Mouse (Mus musculus) B cell, adult 62 days (primary cell): ENCODE results near the gene Mrpl9. TPM values are rescaled to one million over a fixed set of nuclear protein-coding genes. Genes with fewer than 3 reads are reported as not detected.

Experiments used
- total RNA-seq: library from RNA; stranded (reverse); gene quantifications from 4 replicates; pipeline ENCODE4 v1.2.4, GENCODE M21; 2023

Mrpl9 gene
- 27.7 to 37.1 TPM (median 31.7 TPM) in 4 replicates for total RNA-seq

GRCm38 (mm10) chr3:94442951-94443596 is at the start of gene Mrpl9:
TSS of gene Mrpl9 (plus strand) at chr3:94443318.

GRCm38 (mm10) chr3:94398217-94398616 is 44.9 kb upstream of the Mrpl9 start, which contains the start of gene Lingo4:
TSS of gene Lingo4 (plus strand) at chr3:94398517.

GRCm38 (mm10) chr3:94413031-94413679 is 30.0 kb upstream of the Mrpl9 start, which contains the start of gene Tdrkh:
TSS of gene Tdrkh (plus strand) at chr3:94413273.

GRCm38 (mm10) chr3:94443597-94443964 is 463 bp downstream of the Mrpl9 start, which contains the start of gene Oaz3:
TSS of gene Oaz3 (minus strand) at chr3:94443915.

GRCm38 (mm10) chr3:94477981-94478422 is 34.9 kb downstream of the Mrpl9 start, which contains the start of gene Celf3:
TSS of gene Celf3 (plus strand) at chr3:94478295.

GRCm38 (mm10) chr3:94480291-94480884 is 37.3 kb downstream of the Mrpl9 start, which contains the start of gene Riiad1:
TSS of gene Riiad1 (minus strand) at chr3:94480341.

Other genes starting within 250 kb of the Mrpl9 start
- not detected in 4 replicates for gene Gm5286, start 246.6 kb upstream of the Mrpl9 start, total RNA-seq
- not detected in 4 replicates for gene Gm4778, start 179.3 kb upstream of the Mrpl9 start, total RNA-seq
- 1.8 to 2.0 TPM (median 1.9 TPM) in 4 replicates for gene Them4, start 133.2 kb upstream of the Mrpl9 start, total RNA-seq
- not detected in 4 replicates for gene Them5, start 101.2 kb upstream of the Mrpl9 start, total RNA-seq
- not detected in 4 replicates for gene C2cd4d, start 80.9 kb upstream of the Mrpl9 start, total RNA-seq
- 0.25 TPM in 1 of 4 replicates, not detected in the others for gene Rorc, start 70.5 kb upstream of the Mrpl9 start, total RNA-seq
- gene Lingo4, start 44.8 kb upstream of the Mrpl9 start, total RNA-seq, result not detected in 4 replicates
- gene Tdrkh, start 30.0 kb upstream of the Mrpl9 start, total RNA-seq, result 1.1 to 2.9 TPM (median 2.0 TPM) in 4 replicates
- gene Oaz3, start 597 bp downstream of the Mrpl9 start, total RNA-seq, result not detected in 4 replicates
- not detected in 4 replicates for gene Celf3, start 35.0 kb downstream of the Mrpl9 start, total RNA-seq
- gene Riiad1, start 37.0 kb downstream of the Mrpl9 start, total RNA-seq, result 1.4 to 1.7 TPM in 2 of 4 replicates, not detected in the others
- 27.4 to 35.4 TPM (median 31.1 TPM) in 4 replicates for gene Snx27, start 139.4 kb downstream of the Mrpl9 start, total RNA-seq
- gene Gm10972, start 199.8 kb downstream of the Mrpl9 start, total RNA-seq, result not detected in 4 replicates
- 2.2 to 3.1 TPM (median 2.6 TPM) in 4 replicates for gene Tuft1, start 215.6 kb downstream of the Mrpl9 start, total RNA-seq